Mouse (Mus musculus): ENCODE data around the gene Acsf3. TPM values are rescaled to one million over a fixed set of nuclear protein-coding genes. Genes with fewer than 3 reads are reported as not detected.
A peak's percentile ranks its signal among the peaks of the same experiment; 100 is the strongest.

The Acsf3 gene
- total RNA-seq, 2 experiments from 2014 or later = 22.8 to 23.3 TPM

- no peak for DNase-seq (ENCODE audit: extremely low spot score in 1 of 2, low spot score in 2 of 2)
- H3K4me3 ChIP-seq = no peak overlapping the region
- H3K27ac ChIP-seq = no peak overlapping the region
- intact Hi-C loops (cut with DNase I) = loop anchor here (10.0 kb wide), 1 partner anchor 395 kb away; no protein-coding TSS in a partner anchor
- no peak for TF ChIP-seq CTCF (IDR thresholded peaks at IDR 0.05)
Measured at GRCm38 (mm10) chr8:122789796-122790195, 14.5 kb downstream of the Acsf3 start.

GRCm38 (mm10) chr8:122793375-122794174 is 18.3 kb downstream of the Acsf3 start:
- H3K4me3 ChIP-seq = no peak overlapping the region
- no peak; the same call in 1 of the 2 replicates for TF ChIP-seq CTCF (IDR thresholded peaks at IDR 0.05)
- intact Hi-C loops (cut with DNase I) = no loop called here
- H3K27ac ChIP-seq = no peak overlapping the region
- peak in 1 of 2 experiments; percentile 22 for DNase-seq (ENCODE audit: extremely low spot score in 1 of 2, low spot score in 2 of 2)

- no peak for DNase-seq (ENCODE audit: extremely low spot score in 1 of 2, low spot score in 2 of 2)
- intact Hi-C loops (cut with DNase I) = no loop called here
- Histone ChIP-seq H3K4me3 (no peak overlapping the region), H3K27ac (no peak overlapping the region)
- TF ChIP-seq CTCF (IDR thresholded peaks at IDR 0.05) = no peak
Measured at GRCm38 (mm10) chr8:122794175-122794454, 18.8 kb downstream of the Acsf3 start.

GRCm38 (mm10) chr8:122803906-122804761 is 28.8 kb downstream of the Acsf3 start:
- Histone ChIP-seq H3K4me3 (no peak overlapping the region), H3K27ac (no peak overlapping the region)
- no peak for TF ChIP-seq CTCF (IDR thresholded peaks at IDR 0.05)
- no peak for DNase-seq (ENCODE audit: extremely low spot score in 1 of 2, low spot score in 2 of 2)
- intact Hi-C loops (cut with DNase I) = no loop called here

- intact Hi-C loops (cut with DNase I) = no loop called here
- no peak for TF ChIP-seq CTCF (IDR thresholded peaks at IDR 0.05)
- Histone ChIP-seq H3K4me3 (no peak overlapping the region), H3K27ac (no peak overlapping the region)
- DNase-seq (ENCODE audit: extremely low spot score in 1 of 2, low spot score in 2 of 2) = peak in 1 of 2 experiments; percentile 24
Measured at GRCm38 (mm10) chr8:122805349-122805748, 30.1 kb downstream of the Acsf3 start.

GRCm38 (mm10) chr8:122806956-122807538 is 31.8 kb downstream of the Acsf3 start:
- H3K4me3 ChIP-seq = no peak overlapping the region
- H3K27ac ChIP-seq = no peak overlapping the region
- no peak for DNase-seq (ENCODE audit: extremely low spot score in 1 of 2, low spot score in 2 of 2)
- intact Hi-C loops (cut with DNase I) = no loop called here
- no peak for TF ChIP-seq CTCF (IDR thresholded peaks at IDR 0.05)

- no peak for DNase-seq (ENCODE audit: extremely low spot score in 1 of 2, low spot score in 2 of 2)
- no peak overlapping the region for H3K4me3 ChIP-seq
- no peak for TF ChIP-seq CTCF (IDR thresholded peaks at IDR 0.05)
- intact Hi-C loops (cut with DNase I) = no loop called here
- H3K27ac ChIP-seq = no peak overlapping the region
Measured at GRCm38 (mm10) chr8:122807907-122808306, 32.6 kb downstream of the Acsf3 start.

- TF ChIP-seq CTCF (IDR thresholded peaks at IDR 0.05) = no peak
- intact Hi-C loops (cut with DNase I) = no loop called here
- Histone ChIP-seq H3K4me3 (no peak overlapping the region), H3K27ac (no peak overlapping the region)
- no peak for DNase-seq (ENCODE audit: extremely low spot score in 1 of 2, low spot score in 2 of 2)
Measured at GRCm38 (mm10) chr8:122810376-122810775, 35.1 kb downstream of the Acsf3 start.

- DNase-seq (ENCODE audit: extremely low spot score in 1 of 2, low spot score in 2 of 2) = no peak
- intact Hi-C loops (cut with DNase I) = no loop called here
- H3K27ac ChIP-seq = no peak overlapping the region
- no peak overlapping the region for H3K4me3 ChIP-seq
- TF ChIP-seq CTCF (IDR thresholded peaks at IDR 0.05) = no peak
Measured at GRCm38 (mm10) chr8:122811870-122812494, 36.7 kb downstream of the Acsf3 start.

- no peak for DNase-seq (ENCODE audit: extremely low spot score in 1 of 2, low spot score in 2 of 2)
- intact Hi-C loops (cut with DNase I) = no loop called here
- Histone ChIP-seq H3K27ac (no peak overlapping the region), H3K4me3 (no peak overlapping the region)
- TF ChIP-seq CTCF (IDR thresholded peaks at IDR 0.05) = no peak; the same call in 1 of the 2 replicates
Measured at GRCm38 (mm10) chr8:122812610-122813250, 37.4 kb downstream of the Acsf3 start.

DNA sequence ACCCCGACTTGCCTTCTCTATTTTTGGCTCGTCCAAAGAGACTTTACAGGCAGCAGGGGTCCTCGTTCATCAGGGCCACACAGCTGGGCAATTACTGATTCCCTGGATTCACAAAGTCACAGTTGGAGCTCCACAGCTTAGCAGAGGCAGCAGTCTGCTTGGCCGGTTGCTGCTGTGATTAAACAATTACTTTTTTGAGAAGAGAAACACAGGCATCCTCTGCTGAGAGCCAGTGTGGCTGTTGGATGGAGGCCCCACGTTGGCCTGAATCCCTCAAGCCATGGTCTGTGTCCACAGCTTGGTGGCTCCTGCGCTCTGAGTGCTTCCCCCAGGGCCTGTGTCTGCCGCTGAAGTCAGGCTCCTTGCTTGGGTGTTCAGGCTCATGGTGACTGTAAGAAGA is 39.3 kb downstream of the Acsf3 start:
- no peak for DNase-seq (ENCODE audit: extremely low spot score in 1 of 2, low spot score in 2 of 2)
- Histone ChIP-seq H3K27ac (no peak overlapping the region), H3K4me3 (no peak overlapping the region)
- intact Hi-C loops (cut with DNase I) = no loop called here
- no peak for TF ChIP-seq CTCF (IDR thresholded peaks at IDR 0.05)
